Mouse (Mus musculus) testis, adult 2 months (tissue): ENCODE data around the gene Uchl1.

Experiments used
- CTCF ChIP-seq: fragments of 200-500 bp; IDR thresholded peaks from 2 replicates; pipeline ENCODE4 v1.5.1; 2012; ENCODE audit warnings: low read depth, mild to moderate bottlenecking, inconsistent platforms, low read length, moderate library complexity; ENCODE audit not compliant: control insufficient read depth, insufficient read depth, insufficient replicate concordance
- POLR2A ChIP-seq: fragments of 200-500 bp; IDR thresholded peaks from 2 replicates; pipeline ENCODE4 v1.6.1; 2012; ENCODE audit warnings: low read depth, mild to moderate bottlenecking, inconsistent platforms, low read length, moderate library complexity; ENCODE audit not compliant: control insufficient read depth

GRCm38 (mm10) chr5:66685930-66686329 lies 10.0 kb downstream of the Uchl1 start:
- TF ChIP-seq CTCF (no peak), POLR2A (no peak)
